Mouse (Mus musculus) heart, adult 8-10 months (tissue): ENCODE data around the gene Gm5849. TPM values are rescaled to one million over a fixed set of nuclear protein-coding genes. Genes with fewer than 3 reads are reported as not detected.
"Not testable (repeated sequence)": the region's sequence is repeated elsewhere in the genome, so short reads cannot be mapped to it uniquely, and the experiment has no call there.

Experiments
- DNase-seq: peaks from one replicate; pipeline ENCODE4 v3.0.0; 2022; ENCODE audit warnings: low spot score
- total RNA-seq, 4 experiments: library from RNA; stranded (reverse); gene quantifications; 2 replicates each; pipeline ENCODE4 v1.2.4; 2022

The Gm5849 gene
- total RNA-seq, result not detected

GRCm38 (mm10) chr3:90777776-90778175 is at the start of gene Gm5849:
Gm5849 (minus strand) TSS chr3:90777876.
- not testable (repeated sequence) for DNase-seq

GRCm38 (mm10) chr3:90749658-90750057 is 28.0 kb downstream of the Gm5849 start:
- no peak for DNase-seq

- DNase-seq, result no peak
Observed at GRCm38 (mm10) chr3:90726606-90727005, 51.1 kb downstream of the Gm5849 start, which contains the start of gene Pglyrp4. Pglyrp4 (plus strand) TSS chr3:90726906.

Other genes with a start within 250 kb of the Gm5849 start
- 10 to 100 TPM; 59.8 to 77.4 (median 72.4) TPM for gene S100a16, start 240.6 kb downstream of the Gm5849 start, total RNA-seq
- not detected for gene S100a3, start 217.3 kb downstream of the Gm5849 start, total RNA-seq
- gene S100a2, start 187.6 kb downstream of the Gm5849 start, total RNA-seq, result not detected
- gene Gm42674, start 176.0 kb downstream of the Gm5849 start, total RNA-seq, result not detected
- 10 to 100 TPM in 2 of 4 experiments, 1 to 10 TPM in 2; 5.9 to 16.2 (median 9.5) TPM for gene S100a4, start 174.1 kb downstream of the Gm5849 start, total RNA-seq
- not detected for gene S100a5, start 169.4 kb downstream of the Gm5849 start, total RNA-seq
- gene S100a6, start 165.0 kb downstream of the Gm5849 start, total RNA-seq, result 10 to 100 TPM; 54.7 to 77.4 (median 69.0) TPM
- gene S100a7a, start 123.9 kb downstream of the Gm5849 start, total RNA-seq, result under 1 TPM in 1 of 4 experiments, not detected in 3; 0.29 TPM
- 1 to 10 TPM in 3 of 4 experiments, under 1 TPM in 1; 0.97 to 7.2 (median 2.7) TPM for gene S100a8, start 108.9 kb downstream of the Gm5849 start, total RNA-seq
- 10 to 100 TPM in 1 of 4 experiments, 1 to 10 TPM in 3; 1.2 to 11.8 (median 2.5) TPM for gene S100a9, start 82.2 kb downstream of the Gm5849 start, total RNA-seq
- gene Pglyrp4, start 51.0 kb downstream of the Gm5849 start, total RNA-seq, result not detected